Mouse (Mus musculus) liver, postnatal 0 days (tissue): ENCODE data around the gene Tshz2.

Experiments used
- CTCF ChIP-seq: sonication (generic); IDR thresholded peaks from 2 replicates; pipeline ENCODE4 v1.5.1; 2016; ENCODE audit warnings: antibody characterized with exemption, low read depth
- EP300 ChIP-seq: IDR thresholded peaks from 2 replicates; pipeline ENCODE4 v1.6.1; 2016; ENCODE audit warnings: antibody characterized with exemption, low read depth, mild to moderate bottlenecking

- TF ChIP-seq CTCF (no peak), EP300 (no peak)
Observed at GRCm38 (mm10) chr2:169597357-169597756, 35.5 kb upstream of the Tshz2 start.
